Mouse (Mus musculus) thymus, adult 2 months (tissue): ENCODE data around the gene Pla2g2c. TPM values are rescaled to one million over a fixed set of nuclear protein-coding genes. Genes with fewer than 3 reads are reported as not detected.

Experiments used
- DNase-seq: peaks from one replicate; pipeline ENCODE4 v3.0.0; 2021
- H3K27ac ChIP-seq: fragments of 200-500 bp; 2 replicates; pipeline ENCODE4 v1.5.1; 2012; ENCODE audit warnings: low read length, control low read depth; ENCODE audit not compliant: control insufficient read depth, insufficient read depth
- H3K27me3 ChIP-seq: fragments of 200-500 bp; 2 replicates; pipeline ENCODE4 v1.6.1; 2012; ENCODE audit warnings: mild to moderate bottlenecking, low read length, moderate library complexity, mixed read lengths; ENCODE audit not compliant: control insufficient read depth, insufficient read depth
- H3K36me3 ChIP-seq: fragments of 200-500 bp; 2 replicates; pipeline ENCODE4 v1.6.1; 2012; ENCODE audit warnings: mild to moderate bottlenecking, low read length, moderate library complexity; ENCODE audit not compliant: control insufficient read depth, insufficient read depth
- H3K4me1 ChIP-seq: fragments of 200-500 bp; replicated peaks from 2 replicates; pipeline ENCODE4 v1.6.1; 2012; ENCODE audit warnings: low read length; ENCODE audit not compliant: control insufficient read depth, insufficient read depth
- H3K4me3 ChIP-seq: fragments of 200-500 bp; 2 replicates; pipeline ENCODE4 v1.5.1; 2012; ENCODE audit warnings: mild to moderate bottlenecking, low read length, control low read depth, moderate library complexity; ENCODE audit not compliant: control insufficient read depth, insufficient read depth
- CTCF ChIP-seq: fragments of 200-500 bp; IDR thresholded peaks from 2 replicates; pipeline ENCODE4 v1.5.1; 2012; ENCODE audit warnings: mild to moderate bottlenecking, control low read depth, low read length, moderate library complexity, borderline replicate concordance; ENCODE audit not compliant: control insufficient read depth, poor library complexity, insufficient read depth; ENCODE audit errors: extremely low read depth
- POLR2A ChIP-seq: fragments of 200-500 bp; IDR thresholded peaks from 2 replicates; pipeline ENCODE4 v1.6.1; 2012; ENCODE audit warnings: mild to moderate bottlenecking, low read length, control low read depth, moderate library complexity; ENCODE audit not compliant: control insufficient read depth, poor library complexity, insufficient read depth; ENCODE audit errors: extremely low read depth
- WGBS: fragments of 180-500 bp; shearing (Covaris S2); methylation state at CpG from one replicate; pipeline ENCODE4 v1.1.7; 2018; 5-methylcytosine and 5-hydroxymethylcytosine counted together
- polyA plus RNA-seq: library from polyadenylated mRNA; depleted of rRNA; stranded (reverse); fragments of >200 nt; gene quantifications from 2 replicates; pipeline ENCODE4 v1.2.3, GENCODE M21; 2012

Gene Pla2g2c
- polyA plus RNA-seq, 1 experiment, result not detected

- peaks cover 20% of the 10 kb centered on the region for H3K4me1 ChIP-seq
- no peak overlapping the region for H3K4me3 ChIP-seq
- 66% methylated on average over 5 of the region's 5 CpGs for WGBS
- no peak for DNase-seq
- H3K27ac ChIP-seq, result no peak overlapping the region
- peaks cover 2% of the 10 kb centered on the region; the same call in 1 of the 2 replicates for H3K27me3 ChIP-seq
- no peak for TF ChIP-seq POLR2A
- no peak for TF ChIP-seq CTCF
- no peaks in the 10 kb centered on the region for H3K36me3 ChIP-seq
Observed at GRCm38 (mm10) chr4:138725751-138726150, 1.2 kb downstream of the Pla2g2c start.

DNA sequence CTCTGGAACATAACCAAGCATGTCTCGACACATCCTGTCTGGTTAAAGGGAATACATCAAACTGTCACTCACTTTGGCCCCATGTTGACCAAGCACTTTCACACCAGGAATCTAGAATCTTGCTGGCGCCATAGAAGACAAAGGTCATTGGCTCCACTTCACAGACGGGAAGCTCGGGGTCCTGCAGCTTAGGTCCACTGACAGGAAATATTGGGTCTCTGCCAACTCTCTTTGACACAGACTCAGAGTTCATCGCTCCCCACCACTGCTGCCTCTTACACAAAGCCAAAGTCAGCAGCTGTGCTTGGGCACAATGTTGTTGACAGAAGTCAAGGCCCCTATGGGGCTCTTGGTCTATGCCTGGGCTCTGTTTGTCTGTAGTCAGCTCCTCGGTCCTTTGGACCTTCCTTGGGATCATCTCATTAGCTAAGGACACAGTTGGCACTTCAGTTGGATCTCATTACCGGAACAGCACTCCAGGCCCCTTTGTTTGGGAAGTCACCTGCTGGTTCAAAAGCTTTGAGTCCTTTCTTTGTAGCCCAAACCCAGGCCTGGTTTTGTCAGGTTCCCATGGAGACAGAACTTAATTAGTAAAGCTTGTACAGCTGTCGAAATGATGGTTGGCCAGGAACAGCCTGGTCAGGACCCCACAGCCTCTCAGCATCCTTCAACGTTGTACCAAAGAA lies 4.6 kb downstream of the Pla2g2c start:
- DNase-seq, result no peak
- H3K27ac ChIP-seq, result no peak overlapping the region
- 73% methylated on average over 9 of the region's 9 CpGs for WGBS
- H3K4me1 ChIP-seq, result peaks cover 12% of the 10 kb centered on the region
- no peaks in the 10 kb centered on the region for H3K36me3 ChIP-seq
- no peak overlapping the region for H3K4me3 ChIP-seq
- peaks cover 2% of the 10 kb centered on the region; the same call in 1 of the 2 replicates for H3K27me3 ChIP-seq
- no peak for TF ChIP-seq POLR2A
- no peak for TF ChIP-seq CTCF

GRCm38 (mm10) chr4:138734105-138734504 lies 9.5 kb downstream of the Pla2g2c start:
- H3K36me3 ChIP-seq, result no peaks in the 10 kb centered on the region
- no peaks in the 10 kb centered on the region for H3K4me1 ChIP-seq
- no peak for DNase-seq
- 77% methylated on average over 7 of the region's 7 CpGs for WGBS
- H3K4me3 ChIP-seq, result no peak overlapping the region
- TF ChIP-seq POLR2A (no peak), CTCF (no peak)
- H3K27ac ChIP-seq, result no peak overlapping the region
- H3K27me3 ChIP-seq, result no peaks in the 10 kb centered on the region

- Histone ChIP-seq H3K27ac (no peak overlapping the region), H3K36me3 (no peaks in the 10 kb centered on the region), H3K4me3 (no peak overlapping the region), H3K27me3 (no peaks in the 10 kb centered on the region), H3K4me1 (no peaks in the 10 kb centered on the region)
- 95% methylated on average over 4 of the region's 4 CpGs for WGBS
- no peak for TF ChIP-seq CTCF
- no peak for TF ChIP-seq POLR2A
- DNase-seq, result no peak
Observed at GRCm38 (mm10) chr4:138734863-138735262, 10.3 kb downstream of the Pla2g2c start.

DNA sequence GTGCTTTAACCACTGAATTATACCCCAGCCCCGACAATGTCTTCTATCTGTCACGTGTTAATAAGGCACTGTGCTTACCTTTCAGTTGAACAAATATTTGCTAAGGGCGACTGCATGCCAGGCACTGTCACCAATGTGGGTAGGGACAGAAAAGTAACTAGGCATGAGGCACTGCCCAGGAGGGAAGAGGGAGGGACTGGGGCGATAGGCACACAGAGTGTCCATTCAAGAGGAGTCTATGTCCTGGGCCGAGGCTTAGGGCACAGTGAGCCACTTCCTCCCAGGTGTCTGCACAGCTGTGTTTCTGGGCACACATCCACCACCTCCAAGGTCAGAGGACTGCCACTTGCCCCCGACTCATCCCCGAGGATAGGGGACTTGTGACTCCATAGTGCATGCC lies 12.4 kb downstream of the Pla2g2c start, which contains the start of gene Ubxn10:
Gene Ubxn10 (minus strand): TSS at position 137 of the 400 bp plus-strand sequence.
- H3K36me3 ChIP-seq, result no peaks in the 10 kb centered on the region
- no peaks in the 10 kb centered on the region for H3K27me3 ChIP-seq
- no peaks in the 10 kb centered on the region for H3K4me1 ChIP-seq
- DNase-seq, result no peak
- 55% methylated on average over 7 of the region's 7 CpGs for WGBS
- no peak within 1 kb of the TSS for H3K27ac ChIP-seq
- TF ChIP-seq CTCF, result no peak
- no peak for TF ChIP-seq POLR2A
- H3K4me3 ChIP-seq, result no peak within 1 kb of the TSS

- H3K27ac ChIP-seq, result no peak overlapping the region
- TF ChIP-seq POLR2A (no peak), CTCF (no peak)
- H3K4me3 ChIP-seq, result no peak overlapping the region
- no peaks in the 10 kb centered on the region for H3K4me1 ChIP-seq
- no peaks in the 10 kb centered on the region for H3K27me3 ChIP-seq
- H3K36me3 ChIP-seq, result no peaks in the 10 kb centered on the region
- no peak for DNase-seq
- WGBS, result 48% methylated on average over 7 of the region's 7 CpGs
Observed at GRCm38 (mm10) chr4:138739136-138739851, 14.7 kb downstream of the Pla2g2c start.
